Mouse (Mus musculus) lung, postnatal 0 days (tissue): ENCODE measurements around the gene Odf3l1.

ENCODE experiments used
- CTCF ChIP-seq: IDR thresholded peaks from 2 replicates; pipeline ENCODE4 v1.5.1; 2016; ENCODE audit warnings: antibody characterized with exemption, mild to moderate bottlenecking
- EP300 ChIP-seq: IDR thresholded peaks from 2 replicates; pipeline ENCODE4 v1.6.1; 2016; ENCODE audit warnings: antibody characterized with exemption, mild to moderate bottlenecking, control low read depth

DNA sequence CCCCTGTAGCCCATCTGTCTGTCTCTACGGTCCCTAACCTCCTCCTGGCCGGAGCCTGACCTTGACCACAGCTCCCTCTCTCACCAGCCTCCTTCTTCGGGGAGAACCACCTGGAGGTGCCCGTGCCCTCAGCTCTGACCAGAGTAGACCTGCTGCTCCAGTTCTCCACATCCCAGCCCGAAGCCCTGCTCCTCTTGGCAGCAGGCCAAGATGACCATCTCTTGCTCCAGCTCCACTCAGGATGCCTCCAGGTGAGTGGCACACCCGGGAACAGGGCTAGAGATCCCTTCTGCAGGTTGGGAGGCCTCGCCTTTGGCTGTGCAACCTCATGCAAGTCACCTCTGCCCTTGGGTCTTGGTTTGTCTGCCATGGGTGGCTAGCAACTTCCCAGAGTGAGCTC, 19.0 kb upstream of the Odf3l1 start:
- no peak for TF ChIP-seq CTCF
- no peak for TF ChIP-seq EP300
